Mouse (Mus musculus): ENCODE measurements around the gene Elob.

GRCm38 (mm10) chr17:23806867-23807266 is 22.1 kb downstream of the Elob start:
- TF ChIP-seq CTCF (IDR thresholded peaks at IDR 0.05; ENCODE audit: extremely low read depth, insufficient read depth, insufficient read length, insufficient replicate concordance): no peak
- TF ChIP-seq POLR2A (IDR thresholded peaks at IDR 0.05; ENCODE audit: low read depth, low read length): no peak

Measured in spleen, adult 2 months (tissue).